Mouse (Mus musculus) thymus, postnatal 36 days (tissue): ENCODE measurements around the gene Agtpbp1.
"Not testable (repeated sequence)": the region's sequence is repeated elsewhere in the genome, so short reads cannot be mapped to it uniquely, and the experiment has no call there.

ENCODE experiments used
- DNase-seq, 2 experiments: peaks; one replicate each; pipeline ENCODE4 v3.0.0; 2022; ENCODE audit warnings: mixed read lengths in 2 of 2

Gene Agtpbp1

DNA sequence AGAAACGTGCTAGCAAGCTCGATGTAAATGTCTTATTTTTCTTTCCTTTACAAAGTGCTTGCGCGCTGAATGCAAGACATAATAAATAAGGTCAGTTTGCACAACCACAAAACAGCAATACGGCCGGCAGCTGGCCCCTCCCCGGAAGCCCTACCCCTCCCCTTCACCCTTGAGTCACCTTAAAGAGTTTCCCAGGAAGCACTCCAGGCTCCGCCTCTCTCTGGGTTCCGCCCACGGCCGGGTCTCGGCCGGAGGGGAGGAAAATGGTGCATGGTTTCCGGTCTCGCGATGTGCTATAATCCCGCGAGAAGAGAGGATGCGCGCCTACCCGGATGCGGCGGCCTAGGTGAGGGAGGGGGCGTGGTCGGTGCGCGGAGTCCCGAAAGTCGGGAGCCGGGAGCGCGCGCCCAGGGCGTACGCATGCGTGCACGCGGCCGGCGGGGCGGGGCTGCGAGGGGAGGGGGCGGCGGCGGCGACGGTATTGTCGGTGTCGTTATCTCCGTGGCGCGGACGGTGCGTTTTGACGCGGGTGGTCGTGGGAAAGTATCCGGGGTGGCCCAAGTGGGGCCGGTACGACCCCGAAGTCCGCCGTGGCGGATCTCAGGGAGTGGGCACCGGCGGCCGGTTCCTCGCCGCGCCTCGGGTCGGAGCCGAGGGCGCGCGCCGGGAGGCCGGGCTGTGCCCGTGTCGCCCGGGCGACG, at the start of gene Agtpbp1, which contains the start of gene Naa35:
Agtpbp1 (minus strand) TSS at position 281 of the 701 bp plus-strand sequence.
Naa35 (plus strand) TSS at position 313 of the 701 bp plus-strand sequence.
- peak; percentile 100 for DNase-seq

DNA sequence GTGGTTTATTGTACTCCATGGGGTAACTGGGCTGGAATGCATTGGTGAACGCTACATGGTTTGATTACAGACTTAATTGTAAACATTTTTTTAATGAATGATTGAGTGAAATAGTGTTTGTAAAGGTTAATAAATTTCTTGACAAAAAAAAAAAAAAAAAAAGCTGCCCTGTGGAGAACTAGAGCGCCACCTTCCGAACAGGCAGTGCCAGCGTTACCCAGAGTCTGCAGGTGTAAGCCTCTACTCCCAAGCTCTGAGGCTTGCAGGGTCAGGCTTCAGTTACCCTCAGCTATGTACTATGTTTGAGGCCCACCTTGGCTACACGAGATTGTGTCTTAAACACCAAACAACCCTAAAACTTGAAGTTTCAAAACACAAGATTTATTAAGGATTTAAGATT, 49.6 kb upstream of the Agtpbp1 start:
- DNase-seq = no peak

DNA sequence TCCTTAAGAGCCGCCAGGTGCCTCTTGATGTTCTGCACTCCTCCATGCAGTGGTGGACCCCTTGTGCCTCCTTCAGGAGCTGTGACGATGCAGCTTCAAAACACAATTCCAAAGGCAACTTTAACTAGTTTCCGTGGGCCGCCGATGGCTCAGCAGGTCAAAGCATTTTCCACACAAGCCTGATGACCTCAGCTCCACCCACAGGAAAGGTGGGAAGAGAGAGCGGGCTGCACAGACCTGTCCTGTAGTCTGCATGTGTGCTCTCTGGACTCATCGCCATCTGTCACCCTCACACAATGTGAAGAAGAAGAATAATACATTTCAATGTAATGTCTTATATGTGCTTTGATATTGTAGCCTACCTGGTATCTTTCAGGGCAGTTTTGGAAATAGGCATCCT, 41.7 kb upstream of the Agtpbp1 start:
- no peak for DNase-seq

DNA sequence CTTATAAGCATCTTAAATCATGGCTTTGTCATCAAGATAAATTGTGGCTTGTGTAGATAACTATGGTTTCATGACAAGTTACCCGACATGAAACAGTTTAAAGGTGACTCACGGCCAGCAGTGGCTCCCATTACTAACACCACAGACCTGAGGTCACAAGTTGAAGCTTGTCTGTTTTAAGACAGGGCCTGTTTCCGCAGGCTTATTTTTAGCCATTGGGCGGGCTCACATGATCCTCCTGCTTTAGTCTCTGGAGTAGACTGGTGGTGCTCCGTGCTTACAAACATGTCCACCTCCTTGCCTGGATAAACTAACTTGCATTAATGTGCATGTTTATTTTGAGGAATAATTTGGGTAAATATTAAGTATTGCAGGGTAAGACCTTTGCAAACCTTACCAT, 39.9 kb upstream of the Agtpbp1 start:
- DNase-seq = no peak

DNA sequence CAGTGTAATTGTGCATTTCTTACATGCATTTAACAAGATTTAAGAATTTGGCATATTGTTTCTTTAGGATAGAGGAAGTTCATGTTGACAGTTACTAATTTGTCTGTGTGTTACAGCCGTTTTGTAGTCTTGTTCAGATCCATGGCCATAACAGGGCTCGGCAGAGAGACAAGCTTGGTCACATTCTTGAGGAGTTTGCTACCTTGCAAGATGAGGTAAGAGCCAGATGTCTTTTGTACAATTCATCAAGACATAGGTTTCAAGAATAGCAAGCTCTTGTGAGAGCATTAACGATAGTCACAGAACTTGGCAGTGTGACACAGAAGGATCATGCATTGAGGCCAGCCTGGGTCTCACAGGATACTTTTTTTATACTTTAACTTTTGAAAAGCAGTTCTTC, 39.4 kb upstream of the Agtpbp1 start:
- DNase-seq = no peak

DNA sequence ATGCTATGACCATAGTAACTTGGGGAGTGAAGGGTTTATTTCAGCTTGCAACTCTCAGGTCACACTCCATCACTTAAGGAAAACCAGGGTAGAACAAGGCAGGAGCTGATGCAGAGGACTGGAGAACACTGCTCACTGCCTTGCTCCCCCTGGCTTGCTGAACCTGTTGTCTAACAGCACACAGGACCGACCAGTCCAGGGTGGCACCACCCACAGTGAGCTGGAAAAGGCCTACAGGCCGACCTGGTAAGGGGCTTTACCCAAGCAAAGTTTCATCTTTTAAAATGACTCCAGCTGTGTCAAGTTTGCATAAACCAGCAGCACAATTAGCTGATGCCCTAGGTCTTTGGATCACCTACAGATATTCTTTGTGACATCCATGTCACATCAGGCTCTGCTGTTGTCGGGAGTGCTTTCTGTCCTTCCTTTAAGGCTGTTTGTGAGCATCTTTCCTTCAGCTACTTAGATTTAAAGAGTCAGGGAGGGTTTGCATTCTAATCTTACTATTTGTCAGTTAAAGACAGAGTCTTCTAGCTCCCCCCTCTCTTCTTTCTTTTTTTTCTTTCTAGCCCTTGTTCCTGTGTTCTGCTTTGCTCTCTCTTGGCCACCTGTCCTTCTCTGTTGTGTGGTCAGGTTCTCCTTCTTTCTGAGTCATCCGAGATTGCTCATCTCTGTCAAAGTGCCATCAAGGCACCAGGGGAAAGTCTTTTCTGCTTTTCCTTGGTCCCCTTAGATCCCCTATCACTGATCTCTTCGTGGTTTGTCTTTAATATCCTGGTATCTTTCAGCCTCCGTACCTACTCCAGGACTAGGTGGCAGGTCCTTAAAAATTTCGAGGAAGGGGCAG, 36.8 kb upstream of the Agtpbp1 start:
- DNase-seq = no peak

DNA sequence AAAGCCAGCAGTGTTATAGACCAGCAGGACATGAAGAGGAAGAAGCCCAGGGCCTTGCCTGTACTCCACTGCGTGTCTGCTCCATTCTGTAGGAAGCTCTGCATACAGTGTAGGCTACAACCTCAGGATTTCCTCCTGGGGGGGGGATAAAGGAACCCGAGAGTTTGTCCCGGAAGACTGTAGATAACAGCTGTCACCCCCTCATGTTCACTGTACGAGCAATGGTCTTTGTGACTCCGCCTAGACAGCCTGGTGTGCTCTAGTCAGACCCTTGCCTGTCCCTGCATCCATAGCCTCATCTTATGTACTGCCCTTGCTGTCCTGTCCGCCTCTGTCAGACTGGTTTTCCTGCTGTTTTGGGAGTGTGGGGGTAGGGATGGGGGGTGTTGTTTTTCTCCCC, 33.4 kb upstream of the Agtpbp1 start:
- DNase-seq = no peak

DNA sequence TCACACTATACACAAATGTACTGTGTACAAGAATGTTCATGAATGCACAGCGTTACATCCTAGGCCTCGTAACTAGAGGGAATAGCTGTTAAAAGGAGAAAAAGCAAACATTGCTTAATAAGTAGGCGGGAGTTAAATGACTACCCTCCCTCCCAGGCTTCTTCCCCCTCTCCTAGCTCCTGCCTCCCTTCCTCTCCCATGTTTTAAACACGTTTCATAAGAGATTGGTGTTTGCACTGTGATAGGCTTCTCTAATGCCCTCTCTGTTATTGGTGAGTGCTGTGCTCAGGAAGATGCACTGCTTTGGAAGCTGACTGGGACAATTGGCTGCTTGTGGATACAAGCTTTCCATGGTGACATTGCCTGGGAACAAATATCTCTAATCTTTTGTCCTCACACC, 30.5 kb upstream of the Agtpbp1 start:
- DNase-seq = no peak

DNA sequence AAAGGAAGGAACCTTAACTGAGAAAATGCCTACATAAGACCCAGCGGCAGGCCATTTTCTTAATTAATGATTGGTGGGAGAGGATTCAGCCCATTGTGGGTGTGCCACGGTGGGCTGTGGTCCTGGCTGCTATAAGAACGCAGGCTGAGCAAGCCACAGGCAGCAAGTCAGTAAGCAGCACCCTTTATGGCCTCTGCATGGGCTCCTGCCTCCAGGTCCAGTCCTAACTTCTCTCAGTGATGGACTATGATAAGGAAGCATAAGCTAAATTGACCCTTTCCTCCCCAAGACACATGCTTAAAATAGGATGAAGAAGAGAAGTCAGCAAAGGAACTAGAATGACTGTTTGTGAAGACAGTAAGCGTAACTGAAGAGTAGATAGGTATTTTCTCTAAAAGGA, 30.1 kb upstream of the Agtpbp1 start:
- no peak for DNase-seq

DNA sequence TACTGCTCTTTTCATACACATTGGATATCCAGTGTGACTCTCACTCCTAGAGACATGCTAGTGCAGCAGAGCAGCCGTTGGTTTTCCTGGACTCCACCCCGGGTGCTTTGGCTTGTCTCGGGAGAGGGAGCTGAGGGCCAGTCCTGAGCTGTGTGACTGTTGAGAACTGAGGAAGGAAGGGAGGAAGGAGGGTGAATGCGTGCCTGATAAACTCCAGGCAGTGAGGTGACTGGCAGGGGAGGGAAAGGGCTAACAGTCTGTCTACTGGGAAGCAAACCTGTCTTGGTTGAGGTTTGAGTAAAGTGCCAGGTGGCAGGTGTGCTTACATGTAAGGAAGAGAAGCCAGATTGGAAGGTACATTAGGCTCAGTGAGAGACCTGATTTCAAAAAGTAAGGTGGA, 28.8 kb upstream of the Agtpbp1 start:
- DNase-seq = no peak

DNA sequence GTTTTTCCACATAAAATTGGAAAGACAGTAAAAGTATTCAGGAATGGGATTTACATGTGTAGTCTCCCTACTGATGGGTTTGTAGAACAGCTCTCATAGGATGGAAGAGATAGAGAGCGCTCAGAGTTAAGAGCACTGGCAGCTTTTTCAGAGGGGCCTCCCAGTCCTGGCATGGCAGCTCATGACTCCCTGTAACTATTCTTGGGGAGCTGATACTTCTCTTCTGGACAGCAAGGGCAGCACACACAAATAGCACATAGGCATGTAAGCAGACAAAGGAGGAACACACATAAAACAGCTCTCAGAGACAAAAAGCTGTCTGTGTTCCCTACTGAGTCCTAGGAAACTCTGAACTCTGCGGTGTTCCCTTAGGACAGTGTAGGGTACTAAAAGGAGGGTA, 25.4 kb upstream of the Agtpbp1 start:
- DNase-seq = no peak

DNA sequence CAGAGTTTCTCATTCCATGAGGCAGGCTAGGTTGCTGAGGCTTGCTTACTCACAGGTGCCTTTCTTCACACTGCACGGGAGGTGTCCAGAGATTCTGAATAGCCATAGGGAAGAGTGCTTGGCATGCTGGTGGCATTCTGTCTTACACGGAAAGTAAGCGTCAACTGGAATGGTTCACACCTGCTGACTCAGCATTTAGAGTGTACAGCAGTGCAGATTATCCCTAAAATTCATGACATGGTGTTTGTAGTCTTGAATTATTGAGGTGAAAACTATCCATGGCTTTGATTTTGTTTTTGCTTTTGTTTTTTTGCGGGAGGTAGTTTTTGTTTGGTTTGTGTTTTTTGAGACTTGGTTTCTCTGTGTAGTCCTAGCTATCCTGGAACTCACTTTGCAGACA, 24.9 kb upstream of the Agtpbp1 start:
- no peak for DNase-seq

DNA sequence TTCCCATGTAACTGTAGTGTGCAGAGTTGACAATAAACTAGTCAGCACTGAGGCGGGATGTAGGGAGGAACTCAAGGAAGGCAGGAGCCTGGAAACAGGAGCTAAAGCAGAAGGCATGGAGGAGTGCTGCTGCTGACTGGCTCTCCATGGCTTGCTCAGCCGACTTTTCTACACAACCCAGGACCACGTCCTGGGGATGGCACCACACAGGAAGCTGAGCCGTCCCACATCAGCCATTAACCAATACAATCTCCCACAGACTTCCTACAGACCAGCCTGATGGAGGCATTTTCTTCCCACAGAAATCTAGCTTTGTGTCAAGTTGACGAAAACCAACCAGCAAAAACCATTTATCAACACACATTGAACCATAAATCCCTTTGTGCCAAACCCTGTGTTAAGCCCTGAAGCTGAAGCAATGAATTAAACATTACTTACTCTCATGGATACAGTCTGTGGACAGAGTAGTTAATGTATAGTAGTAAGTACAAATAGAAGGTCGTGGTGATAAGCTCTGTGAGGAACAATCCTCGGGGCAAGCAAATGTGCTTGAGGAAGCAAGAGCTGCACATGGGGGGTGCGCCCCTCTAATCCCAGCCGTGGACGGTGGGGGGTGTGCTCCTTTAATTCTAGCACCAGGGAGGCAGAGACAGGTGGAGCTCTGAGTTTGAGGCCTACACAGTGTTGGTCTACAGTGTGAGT, 20.3 kb upstream of the Agtpbp1 start:
- DNase-seq = no peak

DNA sequence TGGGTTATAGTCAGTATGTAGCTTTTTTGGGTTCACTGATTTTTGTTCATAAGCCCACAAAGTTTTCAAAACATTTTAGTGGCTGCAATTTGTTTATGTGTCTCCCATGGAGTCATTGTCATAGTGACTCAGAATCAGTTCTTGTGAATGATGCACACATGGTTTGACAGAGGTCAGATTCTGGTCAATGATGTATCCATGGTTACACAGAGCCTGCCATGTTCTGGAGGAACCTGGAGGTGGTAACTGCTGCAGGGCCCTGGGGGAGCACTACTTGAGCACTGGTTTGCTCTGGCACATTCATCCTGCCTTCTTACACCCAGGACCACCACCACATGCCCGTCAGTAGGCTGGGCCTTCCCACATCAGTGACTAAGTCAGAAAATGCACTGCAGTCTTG, 19.5 kb upstream of the Agtpbp1 start:
- DNase-seq = no peak

DNA sequence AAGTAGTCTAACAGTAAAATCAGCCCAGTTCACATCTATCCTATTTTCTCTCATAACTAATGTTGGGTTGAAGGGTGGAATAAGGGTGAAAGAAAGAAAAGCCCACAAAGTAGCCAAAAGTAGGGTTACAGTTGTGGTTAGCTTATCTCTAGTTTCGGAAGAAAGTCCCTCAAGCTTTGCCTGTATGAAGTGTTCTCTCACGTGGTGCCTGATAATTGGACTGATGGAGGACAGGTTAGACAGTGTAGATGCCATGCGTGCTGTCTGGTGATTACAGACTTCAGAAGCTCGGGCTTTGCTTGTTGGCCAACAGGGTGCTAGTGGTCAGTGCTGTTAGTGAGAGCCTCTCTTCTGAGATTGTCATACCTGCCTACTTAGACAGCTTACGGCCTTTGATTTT, 18.1 kb upstream of the Agtpbp1 start:
- DNase-seq = no peak

DNA sequence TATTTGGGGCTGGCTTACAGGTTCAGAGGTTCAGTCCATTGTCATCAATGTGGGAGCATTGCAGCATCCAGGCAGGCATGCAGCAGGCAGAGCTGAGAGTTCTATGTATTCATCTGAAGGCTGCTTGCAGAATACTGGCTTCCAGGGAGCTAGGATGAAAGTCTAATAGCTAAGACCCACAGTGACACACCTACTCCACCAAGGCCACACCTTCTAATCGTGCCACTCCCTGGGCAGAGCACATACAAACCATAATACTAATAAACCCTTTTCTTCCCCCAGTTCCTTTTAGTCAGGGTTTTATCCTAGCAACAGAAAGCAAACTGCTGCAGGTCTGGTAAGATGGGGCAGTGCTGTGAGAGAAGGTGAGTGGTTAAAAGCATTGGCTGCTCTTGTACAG, 7.6 kb upstream of the Agtpbp1 start:
- no peak for DNase-seq

DNA sequence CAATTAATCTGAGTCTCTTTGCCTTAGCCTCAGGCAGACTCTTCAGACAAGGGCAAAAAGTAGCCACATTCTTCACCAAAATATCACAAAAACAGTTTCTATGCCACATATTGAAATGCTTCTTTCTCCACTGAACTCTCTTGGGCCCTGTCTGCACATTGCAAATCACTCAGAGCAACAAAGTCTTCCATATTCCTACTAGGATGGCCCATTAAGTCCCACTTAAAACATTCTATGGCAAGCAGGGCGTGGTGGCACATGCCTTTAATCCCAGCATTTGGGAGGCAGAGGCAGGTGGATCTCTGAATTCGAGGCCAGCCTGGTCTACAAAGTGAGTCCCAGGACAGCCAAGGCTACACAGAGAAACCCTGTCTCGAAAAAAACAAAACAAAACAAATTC, 7.0 kb upstream of the Agtpbp1 start:
- DNase-seq = not testable (repeated sequence)

DNA sequence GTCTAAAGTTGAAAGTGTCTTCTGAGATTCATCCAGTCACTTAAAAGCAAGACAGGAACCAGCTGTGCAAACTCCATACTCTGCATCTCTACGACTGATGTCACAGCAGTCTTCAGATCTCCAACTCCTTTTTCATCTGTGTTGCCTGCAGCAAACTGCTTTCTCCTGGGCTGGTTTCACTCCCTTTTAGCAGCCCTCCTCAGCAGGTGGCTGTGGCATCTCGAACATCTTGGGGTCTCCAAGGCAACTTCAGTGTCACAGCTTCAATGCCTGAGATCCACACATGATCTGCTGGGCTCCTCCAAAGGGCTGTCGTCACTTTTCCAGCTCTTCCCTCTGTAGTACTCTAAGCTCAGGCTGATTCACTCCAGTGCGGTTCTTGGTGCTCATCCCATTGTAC, 5.7 kb upstream of the Agtpbp1 start:
- peak; percentile 21 to 57 for DNase-seq

DNA sequence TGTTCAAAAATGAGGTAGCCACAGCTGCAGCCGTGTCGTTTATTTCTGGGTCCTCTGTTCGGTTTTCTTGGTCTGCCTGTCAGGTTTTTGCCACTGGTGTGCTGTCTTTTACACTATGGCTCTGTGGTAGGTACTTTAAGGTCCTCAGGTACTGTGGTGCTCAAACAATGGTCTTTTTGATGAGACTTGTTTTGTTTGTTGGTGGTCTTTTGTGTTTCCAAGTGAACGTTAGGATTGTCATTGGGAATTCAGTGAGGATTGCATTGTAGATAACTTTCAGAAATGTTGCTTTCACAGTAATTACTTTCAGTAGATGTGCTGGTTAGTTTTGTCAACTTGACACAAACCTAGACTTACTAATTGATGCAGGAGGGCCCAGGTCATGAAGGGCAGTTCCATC, 4.6 kb upstream of the Agtpbp1 start:
- DNase-seq = no peak

DNA sequence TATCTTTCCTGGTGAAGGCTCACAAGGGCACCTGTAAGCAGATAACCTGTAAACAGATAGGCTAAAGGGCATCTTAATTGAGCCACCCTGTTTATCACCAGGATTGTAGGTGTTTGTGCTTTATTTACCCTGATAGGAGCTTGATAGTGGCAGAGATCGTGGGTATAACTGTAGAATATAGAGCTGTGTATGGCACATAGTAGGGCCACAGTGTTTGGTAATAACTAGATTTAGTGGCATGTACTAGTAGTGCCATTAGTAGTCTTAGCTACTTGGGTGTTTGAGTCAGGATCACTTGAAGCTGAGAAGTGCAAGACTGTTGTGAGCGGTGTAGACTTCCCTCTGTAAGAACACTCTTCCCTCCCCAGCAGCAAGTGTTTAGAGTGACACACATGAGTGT, 2.2 kb upstream of the Agtpbp1 start:
- DNase-seq = no peak

DNA sequence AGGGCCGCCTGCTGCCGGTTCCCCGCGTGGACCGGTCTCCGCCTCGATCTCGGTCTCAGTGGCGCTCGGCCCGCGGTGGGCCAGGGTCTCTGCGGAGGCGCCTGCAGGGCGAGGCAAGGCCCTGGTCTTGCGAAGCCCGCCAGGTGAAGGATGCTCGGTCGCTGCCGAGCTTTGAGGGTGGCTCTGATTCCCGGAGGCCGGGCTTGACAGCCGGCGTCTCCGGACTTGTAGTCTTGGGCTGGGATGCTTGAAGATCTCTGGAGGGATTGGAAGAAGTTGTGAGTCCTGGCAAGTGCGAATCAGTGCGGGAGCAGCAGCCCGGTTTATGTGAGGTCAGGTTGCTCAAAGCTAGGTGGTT, 600 bp upstream of the Agtpbp1 start:
- DNase-seq = no peak

DNA sequence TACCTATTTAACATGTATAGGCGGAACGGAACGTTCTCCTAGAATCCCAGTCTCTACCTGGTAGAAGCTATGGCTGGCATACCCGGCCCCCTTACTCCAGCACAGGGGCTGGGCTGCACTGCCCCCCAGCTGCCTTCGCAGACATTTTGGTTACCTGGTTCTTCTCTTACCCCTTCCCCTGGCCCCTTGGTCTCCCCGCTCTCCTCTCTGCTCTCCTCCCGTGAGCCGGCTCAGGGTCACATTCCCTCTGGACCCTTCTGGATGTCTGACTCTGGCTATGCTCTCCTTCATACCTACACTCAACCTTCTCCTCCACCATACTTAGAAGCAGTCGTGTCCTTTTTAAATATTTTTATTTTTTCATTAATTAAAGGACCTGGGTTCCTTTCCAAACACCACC, 546 bp downstream of the Agtpbp1 start:
- peak; percentile 47 to 64 for DNase-seq

DNA sequence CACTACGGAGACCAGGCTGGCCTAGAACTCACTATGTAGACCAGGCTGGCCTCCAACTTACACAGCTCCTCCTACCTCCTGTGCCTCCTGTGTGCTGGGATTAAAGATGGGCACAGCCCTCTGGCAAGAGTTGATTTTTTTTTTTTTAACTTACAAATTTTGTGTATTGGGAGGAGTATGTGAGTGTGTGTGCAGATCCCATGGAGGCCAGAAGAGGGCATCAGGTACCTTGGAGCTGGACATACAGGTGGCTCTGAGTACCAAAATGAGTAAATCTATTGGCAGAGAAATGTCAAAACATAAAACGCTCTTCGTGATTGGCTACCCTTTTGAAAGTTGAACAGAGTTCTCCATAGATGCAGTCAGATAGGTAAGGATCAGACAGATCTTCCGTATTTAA, 4.1 kb downstream of the Agtpbp1 start:
- DNase-seq = no peak

DNA sequence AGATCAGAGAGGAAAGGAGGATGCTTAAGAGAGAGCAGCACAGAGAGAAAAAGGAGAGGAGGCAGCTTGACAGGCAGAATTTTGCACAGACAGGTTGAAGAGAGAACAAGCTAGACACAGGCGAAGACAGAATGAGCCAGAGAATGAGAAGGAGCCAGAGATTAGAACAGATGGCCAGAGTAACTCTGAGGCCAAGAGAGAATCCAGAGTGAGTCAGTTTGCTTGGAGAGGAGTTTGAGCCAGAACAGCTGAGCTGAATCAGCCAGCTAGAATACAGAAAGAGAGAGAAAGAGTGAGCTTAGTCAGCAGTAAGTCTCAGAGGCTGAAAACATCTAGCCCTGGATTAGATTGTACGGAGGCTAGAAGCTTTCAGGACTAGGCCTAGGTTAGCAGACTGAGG, 12.5 kb downstream of the Agtpbp1 start:
- DNase-seq = no peak
